Mouse (Mus musculus) thymus, adult 2 months (tissue): ENCODE data around the gene Ceacam18.

Experiments used
- CTCF ChIP-seq: fragments of 200-500 bp; IDR thresholded peaks from 2 replicates; pipeline ENCODE4 v1.5.1; 2012; ENCODE audit warnings: mild to moderate bottlenecking, control low read depth, low read length, moderate library complexity, borderline replicate concordance; ENCODE audit not compliant: control insufficient read depth, poor library complexity, insufficient read depth; ENCODE audit errors: extremely low read depth
- POLR2A ChIP-seq: fragments of 200-500 bp; IDR thresholded peaks from 2 replicates; pipeline ENCODE4 v1.6.1; 2012; ENCODE audit warnings: mild to moderate bottlenecking, low read length, control low read depth, moderate library complexity; ENCODE audit not compliant: control insufficient read depth, poor library complexity, insufficient read depth; ENCODE audit errors: extremely low read depth

DNA sequence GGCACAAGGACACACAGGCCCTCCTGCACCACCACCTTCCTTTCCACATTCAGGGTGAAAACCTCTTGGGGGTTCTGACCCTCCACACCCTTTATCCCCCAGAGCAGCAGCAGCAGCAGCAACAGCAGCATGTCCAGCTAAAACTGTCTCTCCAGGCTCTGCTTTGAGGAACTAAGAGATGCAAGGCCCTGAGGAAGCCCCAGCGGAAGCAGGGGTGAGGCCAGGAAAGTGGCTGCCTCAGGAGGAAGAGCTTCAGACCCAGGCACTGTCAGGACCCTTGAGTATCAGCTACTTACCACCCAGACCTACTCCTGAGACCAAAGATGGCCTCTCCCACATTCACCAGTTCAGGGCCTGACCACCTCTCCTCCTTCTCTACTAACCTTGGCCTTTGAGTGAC is 25.5 kb downstream of the Ceacam18 start, which contains the start of gene Siglece:
- TF ChIP-seq POLR2A (no peak), CTCF (no peak)
